Mouse (Mus musculus) left cerebral cortex, adult 6 months (tissue): ENCODE measurements around the gene Trmt61a. TPM values are rescaled to one million over a fixed set of nuclear protein-coding genes. Genes with fewer than 3 reads are reported as not detected.

Experiments
- long read RNA-seq, 2 experiments: library from polyadenylated mRNA; unstranded; transcript quantifications; one replicate each; pipeline ENCODE4 v2.0.0; 2019 to 2020
- polyA plus RNA-seq: library from polyadenylated mRNA; unstranded; fragments of <200 nt; fragmentation: Nextera tagmentation; gene quantifications from 2 replicates; pipeline ENCODE4 v1.2.3, GENCODE M21; 2021

The Trmt61a gene
- 8.6 and 15.0 TPM in 2 replicates for polyA plus RNA-seq
- long read RNA-seq, experiment 1, transcript Trmt61a-201 (3 exons, 2,433 nt) = major isoform, 119 of 148 reads
- long read RNA-seq, experiment 1, partial matches to known transcripts = 2 of 148 reads
- long read RNA-seq, experiment 1, other reads (novel, unspliced or antisense) = 27 of 148 reads
- long read RNA-seq, experiment 2, transcript Trmt61a-201 (3 exons, 2,433 nt) = major isoform, 7 of 11 reads
- long read RNA-seq, experiment 2, partial matches to known transcripts = 0 of 11 reads
- long read RNA-seq, experiment 2, other reads (novel, unspliced or antisense) = 4 of 11 reads

DNA sequence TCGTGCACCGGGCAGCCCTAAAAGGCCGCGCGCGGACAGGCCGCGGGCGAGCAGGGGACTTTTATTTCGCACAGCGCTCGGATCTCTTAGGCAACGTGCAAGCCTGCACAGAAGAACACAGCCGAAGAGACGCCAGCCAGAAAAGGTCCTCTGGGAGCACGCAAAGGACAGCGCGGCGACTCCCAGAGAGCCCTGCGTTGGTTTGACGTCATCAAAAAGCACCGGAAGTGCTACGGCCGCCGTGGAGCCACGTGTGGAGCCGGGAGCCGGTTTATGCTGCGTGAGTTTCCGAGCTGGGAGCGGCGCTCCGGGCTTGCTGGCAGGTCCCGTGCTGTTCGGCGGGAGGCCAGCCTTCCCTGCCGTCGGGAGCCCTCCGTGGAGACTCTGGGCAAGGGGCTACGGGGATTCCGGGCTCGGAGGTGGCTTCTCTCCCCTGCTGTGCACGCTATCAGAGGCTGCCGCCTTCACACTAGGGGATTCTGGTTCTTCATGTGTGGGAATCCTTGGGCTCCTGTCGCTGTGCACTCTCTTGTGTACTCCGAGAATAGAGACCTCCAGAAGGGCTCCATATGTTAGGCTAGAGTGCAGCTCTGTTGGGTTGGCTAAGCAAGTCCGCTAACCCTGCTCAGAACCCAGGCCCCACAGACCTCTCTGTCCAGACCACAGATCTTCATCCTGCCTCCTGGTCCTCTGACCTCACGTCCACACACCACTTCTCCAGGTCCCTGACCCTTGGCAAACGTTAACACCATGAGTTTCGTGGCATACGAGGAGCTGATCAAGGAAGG, at the start of gene Trmt61a:
Gene Trmt61a (plus strand): TSS at position 224 of the 788 bp plus-strand sequence.

DNA sequence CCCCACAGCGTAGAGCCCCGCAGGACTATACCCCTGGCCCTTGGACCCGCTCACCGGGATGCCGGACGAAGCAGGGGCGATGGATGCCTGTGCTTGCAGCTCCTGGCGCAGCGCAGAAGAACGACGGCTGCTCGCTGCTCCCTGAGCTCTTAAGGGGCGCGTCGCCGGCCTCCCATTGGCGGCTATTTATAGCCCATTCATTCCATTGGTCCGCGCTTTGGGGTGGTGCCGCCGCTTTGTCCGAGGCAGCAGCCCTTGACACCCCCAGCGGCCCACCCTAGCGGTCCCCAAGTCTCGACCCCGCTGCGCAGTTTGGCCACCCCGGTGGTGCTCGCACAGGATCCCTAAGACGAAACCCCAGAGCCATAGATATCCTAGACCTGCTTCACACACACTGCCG, 5.7 kb upstream of the Trmt61a start, which contains the start of gene Ckb:
Gene Ckb (minus strand): TSS at position 163 of the 400 bp plus-strand sequence.

DNA sequence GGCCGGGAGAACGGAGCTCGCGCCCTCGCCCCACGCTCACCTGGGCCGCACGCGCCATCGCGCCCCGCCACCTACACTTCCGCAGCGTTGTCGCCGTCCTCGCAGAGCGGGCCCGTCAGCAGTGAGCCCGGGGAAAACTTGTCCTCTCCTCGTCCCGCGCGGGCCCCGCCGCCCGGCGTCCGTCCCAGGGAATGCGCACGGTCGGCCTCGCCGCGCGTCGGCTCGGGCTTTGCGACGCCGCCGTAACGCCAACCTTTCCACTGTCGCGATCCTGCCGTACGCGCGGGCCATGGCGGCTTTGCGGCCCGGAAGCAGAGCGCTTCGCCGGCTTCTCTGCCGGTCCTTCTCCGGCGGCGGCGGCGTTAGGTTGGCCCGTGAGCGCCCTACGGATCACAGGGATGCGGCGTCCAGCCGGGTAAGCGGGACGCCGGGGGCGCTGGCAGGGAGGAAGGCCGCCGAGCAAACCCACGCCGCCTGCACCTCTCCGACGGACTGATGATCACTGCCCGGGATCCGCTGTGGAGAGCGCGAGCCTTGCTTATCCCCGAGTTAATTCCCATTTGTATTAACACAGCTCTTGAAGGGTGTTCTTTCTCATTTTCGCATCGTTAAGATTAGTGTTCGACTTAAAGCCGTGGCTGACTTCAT, 35.2 kb downstream of the Trmt61a start, which contains the start of the genes Bag5 and Apopt1:
Gene Bag5 (minus strand): TSS at position 254 of the 648 bp plus-strand sequence.
Gene Apopt1 (plus strand): TSS at position 258 of the 648 bp plus-strand sequence.

Other genes with a start within 250 kb of the Trmt61a start
- gene Tnfaip2, start 235.6 kb upstream of the Trmt61a start, polyA plus RNA-seq = 3.6 and 3.7 TPM in 2 replicates
- 3.4 and 3.5 TPM in 2 replicates for gene Gm266, start 192.3 kb upstream of the Trmt61a start, polyA plus RNA-seq
- 364 and 515 TPM in 2 replicates for gene Eif5, start 140.1 kb upstream of the Trmt61a start, polyA plus RNA-seq
- 11.8 and 14.0 TPM in 2 replicates for gene Mark3, start 103.6 kb upstream of the Trmt61a start, polyA plus RNA-seq
- gene Ckb, start 5.8 kb upstream of the Trmt61a start, polyA plus RNA-seq = 5,585 and 5,716 TPM in 2 replicates
- 53.7 and 54.9 TPM in 2 replicates for gene Bag5, start 35.2 kb downstream of the Trmt61a start, polyA plus RNA-seq
- 77.8 and 87.2 TPM in 2 replicates for gene Apopt1, start 35.2 kb downstream of the Trmt61a start, polyA plus RNA-seq
- gene Klc1, start 80.7 kb downstream of the Trmt61a start, polyA plus RNA-seq = 377 and 460 TPM in 2 replicates
- gene Xrcc3, start 135.8 kb downstream of the Trmt61a start, polyA plus RNA-seq = 6.8 and 7.7 TPM in 2 replicates
- gene Zfyve21, start 136.1 kb downstream of the Trmt61a start, polyA plus RNA-seq = 55.5 and 74.1 TPM in 2 replicates
- 12.4 and 28.1 TPM in 2 replicates for gene Ppp1r13b, start 230.0 kb downstream of the Trmt61a start, polyA plus RNA-seq